Mouse (Mus musculus) testis, adult 2 months (tissue): ENCODE measurements around the gene Mrps26. TPM values are rescaled to one million over a fixed set of nuclear protein-coding genes. Genes with fewer than 3 reads are reported as not detected.

Experiments
- H3K27ac ChIP-seq: fragments of 200-500 bp; 2 replicates; pipeline ENCODE4 v1.5.1; 2012; ENCODE audit warnings: low read depth, low read length; ENCODE audit not compliant: control insufficient read depth, insufficient read depth
- H3K27me3 ChIP-seq: fragments of 200-500 bp; 2 replicates; pipeline ENCODE4 v1.6.1; 2012; ENCODE audit warnings: mild to moderate bottlenecking, low read length, moderate library complexity; ENCODE audit not compliant: control insufficient read depth, insufficient read depth
- H3K36me3 ChIP-seq: fragments of 200-500 bp; 2 replicates; pipeline ENCODE4 v1.6.1; 2012; ENCODE audit warnings: mild to moderate bottlenecking, low read length; ENCODE audit not compliant: control insufficient read depth, insufficient read depth
- H3K4me1 ChIP-seq: fragments of 200-500 bp; 2 replicates; pipeline ENCODE4 v1.6.1; 2012; ENCODE audit warnings: low read length; ENCODE audit not compliant: control insufficient read depth, insufficient read depth
- H3K4me3 ChIP-seq: fragments of 200-500 bp; 2 replicates; pipeline ENCODE4 v1.5.1; 2012; ENCODE audit warnings: low read depth, mild to moderate bottlenecking, low read length, moderate library complexity, mixed read lengths; ENCODE audit not compliant: control insufficient read depth
- CTCF ChIP-seq: fragments of 200-500 bp; IDR thresholded peaks from 2 replicates; pipeline ENCODE4 v1.5.1; 2012; ENCODE audit warnings: low read depth, mild to moderate bottlenecking, inconsistent platforms, low read length, moderate library complexity; ENCODE audit not compliant: control insufficient read depth, insufficient read depth, insufficient replicate concordance
- POLR2A ChIP-seq: fragments of 200-500 bp; IDR thresholded peaks from 2 replicates; pipeline ENCODE4 v1.6.1; 2012; ENCODE audit warnings: low read depth, mild to moderate bottlenecking, inconsistent platforms, low read length, moderate library complexity; ENCODE audit not compliant: control insufficient read depth
- polyA plus RNA-seq: library from polyadenylated mRNA; depleted of rRNA; stranded (reverse); fragments of >200 nt; gene quantifications from 2 replicates; pipeline ENCODE4 v1.2.3, GENCODE M21; 2012; rRNA removed

The Mrps26 gene
- polyA plus RNA-seq, 1 experiment, result 22.4 TPM

- no peaks in the 10 kb centered on the region; the same call in 1 of the 2 replicates for H3K4me1 ChIP-seq
- no peak for TF ChIP-seq CTCF
- no peak for TF ChIP-seq POLR2A
- H3K27ac ChIP-seq, result no peak overlapping the region
- peaks cover 6% of the 10 kb centered on the region for H3K36me3 ChIP-seq
- no peak overlapping the region for H3K4me3 ChIP-seq
- no peaks in the 10 kb centered on the region for H3K27me3 ChIP-seq
Observed at GRCm38 (mm10) chr2:130598399-130598798, 34.9 kb downstream of the Mrps26 start.

DNA sequence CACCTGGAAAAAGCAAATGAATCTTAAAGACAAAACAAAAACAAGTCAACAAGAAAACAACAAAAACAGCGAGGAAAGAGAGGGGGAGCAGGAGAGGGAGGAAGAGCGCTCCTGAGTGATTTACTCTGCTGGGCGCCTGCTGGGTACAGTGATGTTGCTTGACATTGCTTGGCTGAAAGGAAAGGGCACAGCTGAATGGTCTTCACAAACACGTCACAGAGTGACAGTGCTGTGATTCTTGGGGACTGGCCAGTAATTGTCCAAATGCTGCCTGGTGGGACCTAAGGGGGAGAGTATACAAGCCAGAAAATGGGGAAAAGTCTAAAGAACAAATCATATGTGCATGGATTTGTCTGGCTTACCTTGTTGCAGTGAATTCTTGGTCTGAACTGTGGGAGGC, 38.7 kb downstream of the Mrps26 start:
- Histone ChIP-seq H3K27me3 (no peaks in the 10 kb centered on the region), H3K36me3 (peaks cover 9% of the 10 kb centered on the region), H3K27ac (no peak overlapping the region), H3K4me3 (no peak overlapping the region), H3K4me1 (no peaks in the 10 kb centered on the region)
- TF ChIP-seq POLR2A, result no peak
- TF ChIP-seq CTCF, result no peak

GRCm38 (mm10) chr2:130613091-130613490, 49.5 kb downstream of the Mrps26 start:
- no peak for TF ChIP-seq CTCF
- no peak for TF ChIP-seq POLR2A
- no peak overlapping the region for H3K4me3 ChIP-seq
- peaks cover 5% of the 10 kb centered on the region for H3K36me3 ChIP-seq
- H3K27me3 ChIP-seq, result no peaks in the 10 kb centered on the region
- no peak overlapping the region for H3K27ac ChIP-seq
- no peaks in the 10 kb centered on the region for H3K4me1 ChIP-seq

Other genes starting within 250 kb of the Mrps26 start
- gene Cpxm1, start 166.2 kb upstream of the Mrps26 start, polyA plus RNA-seq, result 73.4 and 89.5 TPM in 2 replicates
- 0.57 and 0.99 TPM in 2 replicates for gene Gm28372, start 158.5 kb upstream of the Mrps26 start, polyA plus RNA-seq
- gene 1700020A23Rik, start 158.5 kb upstream of the Mrps26 start, polyA plus RNA-seq, result 316 and 321 TPM in 2 replicates
- 251 and 255 TPM in 2 replicates for gene Tmem239, start 157.3 kb upstream of the Mrps26 start, polyA plus RNA-seq
- gene Vps16, start 139.4 kb upstream of the Mrps26 start, polyA plus RNA-seq, result 45.6 and 55.8 TPM in 2 replicates
- gene Pced1a, start 139.0 kb upstream of the Mrps26 start, polyA plus RNA-seq, result 46.3 and 48.0 TPM in 2 replicates
- gene Ptpra, start 113.5 kb upstream of the Mrps26 start, polyA plus RNA-seq, result 11.0 and 11.6 TPM in 2 replicates
- not detected in 2 replicates for gene Oxt, start 12.4 kb downstream of the Mrps26 start, polyA plus RNA-seq
- gene Avp, start 18.8 kb downstream of the Mrps26 start, polyA plus RNA-seq, result not detected in 2 replicates
- 1.2 and 1.6 TPM in 2 replicates for gene Fastkd5, start 66.3 kb downstream of the Mrps26 start, polyA plus RNA-seq
- 7.7 and 8.0 TPM in 2 replicates for gene Ubox5, start 66.3 kb downstream of the Mrps26 start, polyA plus RNA-seq
- 3.6 and 4.3 TPM in 2 replicates for gene Lzts3, start 79.1 kb downstream of the Mrps26 start, polyA plus RNA-seq
- 31.0 and 37.0 TPM in 2 replicates for gene Ddrgk1, start 100.9 kb downstream of the Mrps26 start, polyA plus RNA-seq
- 26.1 and 26.2 TPM in 2 replicates for gene Itpa, start 103.9 kb downstream of the Mrps26 start, polyA plus RNA-seq
- gene Slc4a11, start 133.8 kb downstream of the Mrps26 start, polyA plus RNA-seq, result 1.5 and 1.6 TPM in 2 replicates